Mouse (Mus musculus) MEL (cell line): ENCODE results near the gene Slc25a21.

Experiments used
- CHD1 ChIP-seq: IDR thresholded peaks from 2 replicates; pipeline ENCODE4 v1.6.1; 2012; ENCODE audit warnings: low read depth, mild to moderate bottlenecking, inconsistent platforms, low read length, improper control_type of control experiment
- CTCF ChIP-seq, 3 experiments: IDR thresholded peaks in 2 of 3; conservative IDR thresholded peaks in 1 of 3; 2 replicates each; pipeline ENCODE4 v1.5.1; 2011 to 2012; ENCODE audit warnings: low read length in 3 of 3, low read depth in 2 of 3, mild to moderate bottlenecking in 2 of 3, improper control_type of control experiment in 1 of 3, inconsistent platforms in 1 of 3, mixed read lengths in 1 of 3, moderate library complexity in 1 of 3; ENCODE audit not compliant: control insufficient read depth in 1 of 3, insufficient read depth in 1 of 3, poor library complexity in 1 of 3, severe bottlenecking in 1 of 3
- ELF1 ChIP-seq: IDR thresholded peaks from 2 replicates; pipeline ENCODE4 v1.6.1; 2014; ENCODE audit warnings: low read depth, mild to moderate bottlenecking, inconsistent platforms, low read length, improper control_type of control experiment, moderate library complexity
- EP300 ChIP-seq, 2 experiments: IDR thresholded peaks; 2 replicates each; pipeline ENCODE4 v1.6.1; 2011; ENCODE audit warnings: improper control_type of control experiment in 2 of 2, low read length in 2 of 2, low read depth in 1 of 2, mild to moderate bottlenecking in 1 of 2
- ETS1 ChIP-seq: IDR thresholded peaks from 2 replicates; pipeline ENCODE4 v1.6.1; 2012; ENCODE audit warnings: low read depth, mild to moderate bottlenecking, inconsistent platforms, low read length, improper control_type of control experiment, moderate library complexity
- NELFE ChIP-seq: IDR thresholded peaks from 2 replicates; pipeline ENCODE4 v1.6.1; 2011; ENCODE audit warnings: low read depth, low read length, improper control_type of control experiment
- POLR2A ChIP-seq, 2 experiments: IDR thresholded peaks; 2 replicates each; pipeline ENCODE4 v1.6.1; 2011 to 2012; ENCODE audit warnings: low read length in 2 of 2, mild to moderate bottlenecking in 2 of 2, control low read depth in 1 of 2, improper control_type of control experiment in 1 of 2, low read depth in 1 of 2, moderate library complexity in 1 of 2; ENCODE audit not compliant: control insufficient read depth in 1 of 2, insufficient read depth in 1 of 2, poor library complexity in 1 of 2
- TCF12 ChIP-seq: IDR thresholded peaks from 2 replicates; pipeline ENCODE4 v1.6.1; 2014; ENCODE audit warnings: low read depth, mild to moderate bottlenecking, inconsistent platforms, low read length, improper control_type of control experiment, moderate library complexity
- UBTF ChIP-seq: IDR thresholded peaks from 2 replicates; pipeline ENCODE4 v1.6.1; 2012; ENCODE audit warnings: low read depth, mild to moderate bottlenecking, inconsistent platforms, low read length, improper control_type of control experiment, moderate library complexity, borderline replicate concordance; ENCODE audit not compliant: insufficient read depth
- USF1 ChIP-seq: IDR thresholded peaks from 2 replicates; pipeline ENCODE4 v1.6.1; 2014; ENCODE audit warnings: low read depth, mild to moderate bottlenecking, inconsistent platforms, low read length, improper control_type of control experiment, moderate library complexity
- ZKSCAN1 ChIP-seq: IDR thresholded peaks from 2 replicates; pipeline ENCODE4 v1.6.1; 2012; ENCODE audit warnings: low read depth, mild to moderate bottlenecking, inconsistent platforms, low read length, improper control_type of control experiment, moderate library complexity
- ZNF384 ChIP-seq: IDR thresholded peaks from 2 replicates; pipeline ENCODE4 v1.6.1; 2012; ENCODE audit warnings: low read depth, mild to moderate bottlenecking, inconsistent platforms, low read length, improper control_type of control experiment

DNA sequence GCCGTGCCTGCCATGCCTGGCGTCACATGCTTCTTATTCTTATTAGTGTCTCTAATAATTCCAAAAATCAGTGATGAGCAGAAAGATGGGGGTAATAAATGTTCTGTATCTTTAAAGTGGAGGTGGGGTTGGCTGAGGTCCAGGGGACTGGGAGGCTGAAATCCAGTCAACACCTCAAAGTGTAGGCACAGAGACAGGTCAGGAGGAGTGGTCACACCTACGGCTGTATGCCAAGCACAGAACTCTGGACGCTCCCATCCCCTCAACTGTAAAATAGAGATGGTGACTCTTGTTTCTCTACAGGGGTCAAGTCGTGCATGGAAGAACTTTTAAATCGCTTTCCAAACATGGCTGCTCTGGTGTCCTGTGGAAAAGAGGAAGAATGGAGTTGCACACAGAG, 429.8 kb downstream of the Slc25a21 start:
- TF ChIP-seq ZNF384 (no peak), CTCF (IDR thresholded peaks at IDR 0.05 in 2 of 3, conservative IDR thresholded peaks at IDR 0.05 in 1 of 3; ENCODE audit: control insufficient read depth in 1 of 3, insufficient read depth in 1 of 3, low read depth in 2 of 3, low read length in 3 of 3, poor library complexity in 1 of 3, severe bottlenecking in 1 of 3) (no peak), TCF12 (no peak), ETS1 (no peak), CHD1 (no peak), POLR2A (IDR thresholded peaks at IDR 0.05; ENCODE audit: control insufficient read depth in 1 of 2, insufficient read depth in 1 of 2, low read depth in 1 of 2, low read length in 2 of 2, poor library complexity in 1 of 2) (no peak), EP300 (IDR thresholded peaks at IDR 0.05; ENCODE audit: low read depth in 1 of 2, low read length in 2 of 2) (no peak), ELF1 (no peak), NELFE (no peak), ZKSCAN1 (no peak), UBTF (no peak), USF1 (no peak)
